Mouse (Mus musculus) megakaryocyte progenitor cell, adult 5-6 weeks (primary cell): ENCODE results near the gene Msmb. TPM values are rescaled to one million over a fixed set of nuclear protein-coding genes. Genes with fewer than 3 reads are reported as not detected.
A peak's percentile ranks its signal among the peaks of the same experiment; 100 is the strongest.

Experiments used
- ATAC-seq: replicated peaks from 2 replicates; pipeline ENCODE4 v1.8.0; 2016; ENCODE audit warnings: mild to moderate bottlenecking, moderate TSS enrichment, inconsistent platforms; ENCODE audit not compliant: poor library complexity
- total RNA-seq, 2 experiments: library from RNA; stranded (forward) in 1 of 2; stranded (reverse) in 1 of 2; fragments of 157-497, 149-512 nt in 1 of 2; fragments of 200-1000 nt in 1 of 2; gene quantifications; 2 replicates each; pipeline versions ENCODE4 v1.2.3 to v1.2.4; 2015 to 2017

The Msmb gene
- total RNA-seq, 2 experiments from 2014 or later = not detected

DNA sequence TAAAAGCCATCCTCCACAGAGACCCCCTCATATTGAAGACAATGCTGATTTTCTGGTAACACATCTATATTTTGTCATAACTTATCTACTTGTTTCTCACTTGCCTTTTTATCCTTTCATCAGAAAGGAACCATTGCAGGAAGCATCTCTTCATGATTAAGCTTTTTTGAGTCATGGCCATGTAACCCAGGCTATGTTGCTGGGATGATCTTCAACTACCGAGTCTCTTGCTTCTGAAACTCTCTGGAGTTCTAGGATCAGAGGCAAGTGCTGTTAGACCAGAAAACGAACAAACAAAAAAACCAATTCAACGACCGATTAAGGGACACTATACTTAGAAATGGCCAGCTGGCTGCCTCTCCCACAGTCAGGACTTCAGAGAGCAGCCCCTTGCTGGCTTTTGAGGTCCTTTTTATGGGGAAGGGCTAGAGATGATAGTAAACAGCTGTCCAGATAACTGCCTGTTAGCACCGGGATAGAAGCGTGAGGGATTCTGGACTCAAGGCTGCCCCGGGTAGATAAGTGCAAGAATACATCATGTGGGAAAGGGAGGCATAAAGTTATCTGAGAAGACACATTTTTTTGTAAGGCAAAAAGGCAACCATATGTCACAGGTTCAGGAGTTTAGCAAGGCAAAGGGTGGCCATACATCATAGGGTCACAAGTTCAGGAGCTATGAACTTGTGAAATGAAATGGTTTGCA lies 4.1 kb downstream of the Msmb start:
- peak; percentile 88 for ATAC-seq

DNA sequence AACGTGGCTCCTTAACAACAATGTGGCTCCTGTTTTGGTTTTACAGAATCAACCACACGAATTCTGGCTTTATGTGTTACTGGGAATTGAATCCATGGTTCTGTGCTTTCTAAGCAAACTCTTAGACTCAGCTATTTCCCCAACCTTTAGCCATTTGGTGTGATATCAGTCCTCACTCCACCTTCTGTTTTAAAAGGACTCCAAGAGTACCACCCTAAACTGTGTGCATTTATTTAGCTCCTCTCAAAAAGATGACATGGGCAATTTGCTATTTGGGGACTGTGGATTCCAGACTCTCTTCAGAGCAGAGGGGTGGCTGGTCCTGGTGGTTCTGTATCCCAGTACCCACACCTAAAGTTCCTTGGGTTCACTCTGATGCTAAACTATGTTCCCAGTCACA lies 4.8 kb downstream of the Msmb start:
- ATAC-seq = no peak

DNA sequence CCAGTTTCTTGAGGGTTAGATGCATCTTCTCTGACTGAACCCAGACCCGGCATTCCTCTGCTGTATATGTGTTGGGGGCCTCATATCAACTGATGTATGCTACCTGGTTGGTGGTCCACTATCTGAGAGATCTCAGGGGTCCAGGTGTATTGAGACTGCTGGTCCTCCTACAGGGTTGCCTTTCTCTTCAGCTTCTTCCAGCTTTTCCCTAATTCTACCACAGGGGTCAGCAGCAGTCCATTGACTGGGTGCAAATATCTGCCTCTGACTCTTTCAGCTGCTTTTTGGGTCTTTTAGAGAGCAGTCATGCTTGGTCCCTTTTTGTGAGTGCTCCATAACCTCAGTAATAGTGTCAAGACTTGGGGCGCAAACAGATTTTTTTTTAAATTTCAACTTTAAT lies 9.0 kb downstream of the Msmb start:
- ATAC-seq = no peak

DNA sequence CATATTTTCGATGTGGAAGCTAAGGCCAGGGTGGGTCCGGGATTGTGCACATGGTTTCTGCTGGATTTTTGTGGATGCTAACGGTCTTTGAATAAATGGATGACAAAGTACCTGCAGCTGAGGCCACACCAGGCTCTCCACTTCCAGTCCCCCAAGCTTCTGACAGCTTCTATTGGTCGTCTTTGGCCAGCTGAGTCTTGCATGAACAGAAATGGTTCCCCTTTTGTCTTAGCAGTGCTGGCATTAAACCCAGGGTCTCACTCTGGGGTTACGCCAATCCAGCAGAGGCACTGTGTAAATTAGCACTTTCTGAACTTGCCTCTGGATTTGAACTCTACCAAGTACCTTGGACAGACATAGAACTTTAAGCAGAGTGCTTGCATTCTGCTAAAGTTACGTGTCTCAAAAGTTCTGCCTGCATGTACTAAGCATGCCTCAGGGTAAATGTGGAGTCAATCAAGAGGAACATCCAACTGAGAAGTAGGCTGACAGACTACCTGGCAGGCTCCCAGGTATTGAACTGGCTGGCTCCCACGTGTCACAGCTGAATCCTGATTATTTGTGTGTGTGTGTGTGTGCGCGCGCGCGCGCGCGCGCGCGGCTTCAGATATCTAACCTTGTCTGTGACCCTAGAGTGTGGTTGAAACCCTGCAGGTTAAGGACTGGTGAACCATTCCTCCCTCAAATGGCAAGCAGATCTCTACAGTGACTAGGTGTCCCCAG lies 10.6 kb downstream of the Msmb start:
- peak; percentile 59 for ATAC-seq

DNA sequence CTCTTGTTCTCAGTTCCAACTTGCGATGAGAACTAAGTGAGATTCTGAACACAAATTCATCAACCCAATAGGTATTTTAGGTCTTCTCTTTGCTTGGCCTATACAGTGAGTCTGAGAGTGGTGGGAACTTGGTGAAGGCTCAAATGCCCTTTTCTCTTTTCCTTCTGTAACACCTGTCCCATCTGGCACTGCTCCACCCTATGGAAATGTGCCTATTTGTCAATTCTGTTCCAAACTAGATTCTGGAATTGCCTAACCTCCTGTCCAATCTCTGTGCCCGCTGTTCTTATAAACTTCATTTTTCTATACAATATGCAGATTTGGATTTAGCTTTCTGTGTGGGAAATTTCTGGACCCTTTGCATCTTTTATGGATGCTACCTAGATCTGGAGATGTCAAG lies 11.3 kb downstream of the Msmb start:
- ATAC-seq = no peak

DNA sequence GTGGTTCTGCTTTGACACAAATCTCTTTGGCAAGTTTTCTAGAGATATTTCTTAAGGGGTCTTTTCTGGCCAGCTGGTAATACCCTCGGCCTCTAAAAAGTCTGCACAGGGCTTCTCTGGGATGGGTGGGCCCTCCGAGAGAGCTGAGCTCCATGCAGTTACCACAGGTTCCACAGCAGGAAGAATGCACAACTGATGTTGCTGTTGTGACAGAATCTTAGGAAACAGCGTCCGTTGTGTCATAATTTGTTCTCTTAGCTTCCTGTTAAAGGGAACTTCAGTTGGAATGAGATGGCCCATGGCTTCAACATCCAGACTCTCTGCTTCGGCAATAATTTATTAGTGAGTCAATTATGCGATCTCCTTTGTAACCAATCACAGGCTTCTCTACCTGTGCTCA lies 12.9 kb downstream of the Msmb start:
- peak; percentile 56 for ATAC-seq

DNA sequence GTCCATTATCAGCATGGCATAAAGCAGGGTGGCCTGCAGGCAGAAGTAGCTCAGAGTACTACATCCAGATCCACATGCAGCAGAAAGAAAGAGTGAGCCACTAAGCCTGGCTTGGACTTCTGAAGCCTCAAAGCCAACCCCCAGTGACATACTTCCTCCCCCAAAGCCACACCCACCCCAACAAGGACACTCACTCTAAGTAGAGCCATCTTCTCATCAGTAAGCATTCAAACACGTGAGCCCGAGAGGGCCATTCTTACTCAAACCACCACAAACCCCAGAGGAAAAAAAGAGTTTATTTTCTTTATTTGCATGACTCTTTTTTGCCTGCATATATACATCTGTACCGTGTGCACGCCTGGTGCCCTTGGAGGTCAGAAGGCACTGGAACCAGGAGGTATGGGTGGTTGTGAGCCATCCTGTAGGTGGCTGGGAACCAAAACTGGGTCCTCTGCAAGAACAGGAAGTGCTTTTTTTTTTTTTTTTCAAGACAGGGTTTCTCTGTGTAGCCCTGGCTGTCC lies 17.4 kb downstream of the Msmb start:
- peak; percentile 35 for ATAC-seq

DNA sequence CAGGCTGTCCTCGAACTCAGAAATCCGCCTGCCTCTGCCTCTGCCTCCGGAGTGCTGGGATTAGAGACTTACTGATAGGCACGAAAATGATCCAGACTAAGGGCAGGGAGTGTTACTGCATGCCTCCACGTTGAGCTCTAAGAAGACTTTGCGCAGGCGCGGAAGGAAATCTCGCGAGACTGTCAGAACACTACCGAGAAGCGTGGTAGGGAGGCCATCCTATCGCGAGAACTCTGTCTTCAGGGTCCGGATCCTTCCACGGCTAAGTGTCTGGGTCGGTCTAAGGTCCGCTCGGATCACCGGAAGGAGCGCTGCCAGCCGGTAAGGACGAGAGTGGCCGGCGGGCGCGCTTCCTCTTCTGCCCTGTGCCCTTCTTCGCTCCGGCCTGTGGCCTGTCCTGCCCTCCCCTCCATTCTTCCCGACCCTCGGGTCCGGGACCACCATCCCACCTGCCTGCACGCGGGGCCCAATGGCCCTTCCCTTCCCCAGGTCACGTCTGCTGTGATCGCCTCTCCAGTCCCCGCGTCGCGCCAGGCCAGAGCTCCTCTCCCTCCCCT lies 17.9 kb downstream of the Msmb start, which contains the start of gene Ncoa4:
TSS of gene Ncoa4 (plus strand) at position 176 of the 557 bp plus-strand sequence.
- ATAC-seq = peak; percentile 83

DNA sequence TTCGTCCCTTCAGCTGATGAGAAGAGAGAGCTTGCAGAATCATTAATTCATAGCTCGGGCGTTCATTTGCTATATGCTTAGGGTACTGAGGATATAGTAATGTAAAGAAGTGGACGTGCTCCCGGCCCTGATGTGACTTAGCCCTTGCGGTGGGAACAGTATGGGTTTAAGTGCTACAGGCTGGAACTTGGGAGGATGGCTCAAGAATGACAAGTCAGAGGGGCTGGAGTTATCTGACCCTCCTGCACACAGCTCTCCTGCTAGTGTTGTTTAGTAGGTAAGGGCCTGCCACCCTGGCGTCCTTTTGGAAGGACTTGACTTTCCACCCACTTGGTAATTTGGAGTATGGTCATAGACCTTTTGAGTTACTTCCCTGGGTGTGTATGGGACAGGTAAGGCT lies 18.7 kb downstream of the Msmb start:
- no peak for ATAC-seq

DNA sequence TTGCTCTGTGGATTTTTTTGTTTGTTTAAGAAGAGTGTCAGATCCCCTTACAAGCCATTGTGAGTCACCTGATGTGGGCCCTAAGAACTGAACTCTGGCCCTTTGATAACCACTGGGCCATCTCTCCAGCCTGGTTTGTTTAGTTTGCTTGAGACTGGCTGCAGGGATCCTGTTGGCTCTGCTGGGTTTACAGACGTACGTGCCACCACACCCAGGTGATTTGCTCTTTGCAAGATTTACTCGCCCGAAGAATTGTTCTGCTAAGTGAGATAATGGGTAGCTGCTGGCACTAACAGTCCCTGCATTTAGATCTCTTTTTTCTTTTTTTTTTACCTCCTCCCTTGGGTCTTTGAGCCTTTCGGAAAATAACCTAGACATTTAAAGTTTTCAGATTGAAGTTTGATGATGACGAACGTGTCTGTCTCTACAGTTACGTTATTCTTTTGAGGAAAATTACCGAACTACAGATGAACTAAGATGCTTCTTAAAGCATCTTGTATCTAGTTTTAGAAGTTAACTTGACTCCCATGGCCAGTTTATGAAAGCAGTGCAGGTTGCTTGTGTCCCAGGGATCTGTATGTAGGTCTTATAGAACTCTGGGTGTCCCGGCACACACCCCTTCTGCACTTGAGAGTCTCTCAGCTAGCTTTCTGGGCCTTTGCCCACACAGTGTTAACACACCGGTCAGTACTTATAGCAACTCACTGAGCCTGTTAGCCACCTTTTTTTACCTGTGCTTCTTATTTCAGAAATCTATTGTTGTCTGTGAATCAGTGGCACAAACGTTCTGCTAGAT lies 19.5 kb downstream of the Msmb start:
- ATAC-seq = peak; percentile 34

DNA sequence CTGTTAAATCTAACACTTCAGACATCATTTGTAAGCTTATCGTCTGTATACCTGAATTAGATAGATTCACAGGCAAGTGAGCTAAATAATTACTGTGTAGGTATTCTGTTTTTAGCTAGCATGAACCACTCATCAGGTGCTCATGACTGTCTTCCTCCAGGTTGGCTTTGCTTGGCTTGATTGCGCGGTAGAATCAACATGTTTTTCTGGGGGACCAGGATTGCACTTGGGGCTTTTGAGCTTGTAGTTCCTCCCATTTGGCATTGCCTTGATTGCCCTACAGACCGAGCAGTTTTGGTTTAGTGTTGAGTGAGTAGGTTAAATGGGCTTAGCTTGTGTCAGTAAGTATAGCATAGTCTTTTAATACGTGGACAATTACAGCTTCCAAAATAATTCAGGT lies 20.4 kb downstream of the Msmb start:
- no peak for ATAC-seq

DNA sequence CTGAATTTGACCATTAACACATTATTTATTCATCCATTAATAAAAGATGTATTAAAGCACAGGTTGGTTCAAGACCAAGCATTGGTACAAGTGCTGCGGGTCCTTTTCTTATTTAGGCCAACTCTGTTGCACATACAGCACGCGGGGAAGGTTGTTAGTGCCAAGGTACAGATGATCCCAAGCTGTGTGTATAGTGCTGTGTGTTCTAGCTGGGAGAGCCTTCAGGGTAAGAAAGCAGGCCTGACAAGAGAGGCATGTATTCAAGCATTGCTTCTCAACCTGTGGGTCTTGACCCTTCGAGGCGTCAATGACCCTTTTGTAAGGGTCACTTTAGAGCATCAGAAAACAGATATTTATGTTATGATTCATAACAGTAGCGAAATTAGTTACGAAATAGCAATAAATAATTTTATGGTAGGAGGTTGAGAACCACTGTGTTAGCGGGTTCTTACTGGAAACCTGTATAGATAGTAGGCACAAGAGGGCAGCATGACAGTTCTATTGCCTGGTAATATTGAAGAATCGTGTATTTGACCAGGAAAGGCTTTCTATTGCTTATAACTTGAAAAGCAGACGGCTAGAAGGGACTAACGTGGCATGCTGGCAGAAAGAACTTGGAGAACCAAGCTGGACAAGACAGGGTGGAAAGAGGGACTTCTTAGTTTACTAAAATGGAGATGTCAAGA lies 21.5 kb downstream of the Msmb start:
- no peak for ATAC-seq

DNA sequence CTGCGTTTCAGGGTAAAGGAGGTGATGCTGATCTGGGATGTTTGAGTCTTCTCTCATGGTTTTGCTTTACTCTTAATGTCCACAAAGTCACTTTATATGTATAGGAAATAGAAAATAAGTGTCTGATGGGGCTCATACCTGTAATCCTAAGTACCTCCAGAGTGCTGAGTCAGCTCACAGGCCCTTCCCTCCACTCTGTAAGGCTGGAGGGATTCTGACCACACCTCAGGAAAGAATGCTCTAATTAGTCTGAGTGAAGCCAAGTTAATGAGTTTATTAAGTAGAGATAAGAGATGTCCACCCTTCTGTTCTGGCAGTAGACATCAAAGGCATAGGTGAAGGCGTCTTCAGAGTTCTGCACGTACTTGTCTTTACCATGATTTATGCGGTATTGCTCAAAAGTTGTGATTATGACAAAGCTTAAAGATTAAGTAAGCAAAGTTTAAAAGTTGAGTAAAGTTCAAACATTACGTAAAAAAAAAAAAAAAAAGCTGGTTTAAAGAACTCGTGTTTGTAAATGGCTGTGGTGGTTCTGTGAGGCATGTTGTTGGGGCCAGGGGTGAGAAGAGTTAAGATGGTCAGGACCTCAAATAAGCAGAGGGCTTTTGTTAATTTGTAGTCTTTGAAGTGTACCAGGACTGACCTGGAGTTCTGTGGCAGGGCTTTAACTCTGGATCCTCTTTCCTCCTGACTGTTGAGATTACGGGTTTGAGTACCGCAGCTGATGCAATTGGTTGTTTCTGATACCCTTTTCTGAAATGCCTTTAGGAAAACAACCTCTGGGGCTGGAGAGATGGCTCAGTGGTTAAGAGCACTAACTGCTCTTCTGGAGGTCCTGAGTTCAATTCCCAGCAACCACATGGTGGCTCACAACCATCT lies 22.6 kb downstream of the Msmb start:
- no peak for ATAC-seq

DNA sequence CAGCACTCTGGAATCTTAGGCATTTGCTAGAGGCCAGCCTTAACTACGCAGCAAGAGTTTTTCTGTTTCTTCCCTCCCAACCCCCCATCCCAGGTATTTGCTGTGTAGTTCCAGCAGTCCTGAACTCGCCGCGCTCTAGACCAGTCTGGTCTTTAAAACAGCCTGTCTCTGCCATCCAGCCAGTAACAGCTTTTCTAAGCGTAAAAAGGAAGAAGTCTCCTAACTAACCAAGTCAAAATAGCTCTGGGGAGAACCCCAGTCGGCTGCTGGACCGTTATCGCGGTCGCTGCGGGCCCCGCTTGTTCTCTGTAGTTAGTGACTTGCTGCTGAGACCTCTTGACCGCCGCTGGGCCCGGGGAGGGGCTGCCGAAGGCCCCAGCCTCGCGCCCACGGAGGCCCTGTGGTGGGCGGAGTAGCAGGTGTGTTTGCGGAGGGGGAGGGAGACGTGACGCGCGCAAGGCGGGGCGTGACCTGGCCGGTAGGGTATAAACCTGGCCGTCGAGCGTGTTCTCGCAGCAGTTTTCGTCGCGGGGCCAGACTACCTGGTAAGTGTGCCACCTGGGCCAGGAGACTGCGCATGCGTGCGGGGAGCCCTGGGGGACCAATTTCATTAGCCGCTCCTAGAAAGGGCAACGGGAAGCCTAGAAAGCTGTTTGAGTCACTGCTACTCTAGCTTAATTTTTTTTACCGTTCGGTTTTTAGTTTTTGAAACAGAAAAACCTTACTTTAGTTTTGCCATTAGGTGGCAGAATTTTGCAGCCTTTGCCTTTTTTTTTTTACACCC lies 23.6 kb downstream of the Msmb start:
- ATAC-seq = peak; percentile 67

DNA sequence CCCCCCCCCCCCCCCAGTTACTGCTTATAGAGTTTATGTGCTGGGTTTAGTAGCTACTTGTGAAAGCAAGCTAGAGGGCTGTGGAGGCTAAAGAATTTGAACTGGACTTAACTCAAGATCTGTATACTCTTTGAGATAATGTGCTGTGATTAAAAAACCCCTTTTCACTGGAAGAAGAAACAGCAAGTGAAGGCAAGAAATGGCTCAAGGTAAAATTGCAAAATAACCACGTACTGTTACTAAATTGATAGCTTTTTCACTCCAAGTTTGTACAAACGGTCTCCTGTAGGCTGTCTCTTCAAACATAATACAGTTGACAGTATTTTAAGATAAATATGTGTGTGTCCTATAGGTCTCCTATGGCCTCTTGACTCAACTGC lies 24.2 kb downstream of the Msmb start:
- ATAC-seq = no peak

DNA sequence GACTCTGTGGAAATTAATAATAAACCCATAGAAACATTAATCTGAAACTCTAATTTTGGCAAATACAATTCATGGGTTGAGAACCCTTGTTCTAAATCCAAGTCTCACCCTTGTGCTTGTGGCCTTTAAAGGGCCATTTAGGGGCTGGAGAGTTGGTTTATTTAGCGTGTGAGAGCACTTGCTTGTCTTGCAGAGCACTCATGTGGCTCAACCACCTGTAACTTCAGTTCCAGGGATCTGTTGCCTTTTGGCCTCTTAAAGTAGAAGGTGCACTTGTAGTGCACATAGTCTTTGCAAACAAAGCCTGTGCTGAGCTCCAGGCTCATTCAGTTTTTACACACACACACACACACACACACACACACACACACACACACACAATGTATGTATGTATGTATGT lies 25.0 kb downstream of the Msmb start:
- no peak for ATAC-seq

DNA sequence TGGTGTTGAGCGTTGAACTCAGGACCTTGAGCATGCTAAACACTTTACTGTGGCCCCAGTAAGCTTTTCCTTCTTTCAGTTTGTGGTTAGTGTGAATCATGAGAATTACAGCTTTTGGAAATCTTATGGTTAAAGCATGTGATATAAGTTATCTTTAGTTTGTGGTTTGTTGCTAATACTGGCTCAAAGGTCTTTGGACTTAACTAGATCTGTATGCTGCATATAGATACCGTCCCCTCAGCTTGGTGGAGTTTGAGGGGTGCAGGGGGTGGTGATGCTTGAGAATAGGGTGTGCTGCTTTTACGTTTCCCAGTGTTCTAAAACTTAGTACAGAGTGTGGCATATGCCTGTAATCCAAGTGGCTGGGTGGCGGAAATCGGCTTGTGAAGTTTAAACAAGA lies 25.5 kb downstream of the Msmb start:
- peak; percentile 40 for ATAC-seq

DNA sequence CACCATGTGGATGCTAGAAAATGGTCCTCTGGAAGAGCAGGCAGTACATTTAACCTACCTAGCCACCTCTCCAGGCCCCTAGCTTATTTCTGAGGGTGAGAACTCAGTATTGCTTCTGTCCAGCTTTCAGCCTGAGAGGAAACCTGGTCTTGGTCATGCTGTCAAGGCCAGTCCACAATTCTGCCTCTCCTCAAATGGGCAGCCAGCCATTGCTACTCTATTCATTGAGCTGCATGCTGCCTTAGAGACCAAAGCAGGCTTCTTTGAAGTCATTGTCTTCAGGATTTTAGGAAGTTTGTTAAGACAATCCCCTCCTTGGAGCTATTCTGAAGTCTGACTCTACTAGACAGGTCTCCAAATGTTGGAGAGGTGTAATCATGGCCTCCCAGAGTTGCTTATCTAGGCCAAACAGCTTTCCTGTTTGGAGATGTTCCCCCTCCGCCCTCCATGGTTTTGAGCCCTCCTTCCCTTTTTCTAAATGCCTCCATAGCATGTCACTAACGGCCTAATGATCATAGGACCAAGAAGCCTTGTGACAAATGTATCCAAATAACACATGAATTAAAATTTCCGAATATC lies 26.9 kb downstream of the Msmb start:
- ATAC-seq = peak; percentile 64

DNA sequence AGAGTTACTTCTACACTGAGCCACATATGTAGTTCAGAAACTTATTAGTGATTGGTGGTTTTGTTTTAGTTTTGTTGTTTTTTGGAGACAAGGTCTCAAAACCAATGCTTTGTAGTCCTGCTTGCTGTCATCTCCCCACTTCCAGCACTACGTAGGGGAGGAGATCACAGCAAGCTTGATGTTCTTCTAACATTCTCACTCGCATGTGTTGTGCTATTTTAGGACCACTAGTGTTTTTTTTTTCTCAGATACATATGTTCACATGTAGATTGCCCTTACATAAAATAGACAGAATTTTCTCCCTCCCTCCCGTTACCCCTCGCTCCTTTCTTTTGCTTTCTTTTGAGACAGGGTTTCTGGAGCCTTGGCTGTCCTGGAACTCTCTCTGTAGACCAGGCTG lies 28.3 kb downstream of the Msmb start:
- no peak for ATAC-seq
